Mouse (Mus musculus) MEL (cell line): ENCODE results near the gene Vgll1. TPM values are rescaled to one million over a fixed set of nuclear protein-coding genes. Genes with fewer than 3 reads are reported as not detected.

ENCODE experiments used
- DNase-seq: peaks from one replicate; pipeline ENCODE4 v3.0.0; 2011; ENCODE audit warnings: low read depth, low spot score
- H3K27ac ChIP-seq: 2 replicates; pipeline ENCODE4 v1.5.1; 2012; ENCODE audit warnings: low read depth, mild to moderate bottlenecking, control low read depth, low read length, moderate library complexity; ENCODE audit not compliant: control insufficient read depth
- H3K27me3 ChIP-seq, 2 experiments: fragments of 150-350 bp in 1 of 2; sonication (generic) in 1 of 2; 2 replicates each; pipeline ENCODE4 v1.6.1; 2012; ENCODE audit warnings: low read length in 2 of 2, mild to moderate bottlenecking in 2 of 2, improper control_type of control experiment in 1 of 2, moderate library complexity in 1 of 2; ENCODE audit not compliant: insufficient read depth in 2 of 2, control insufficient read depth in 1 of 2
- H3K36me3 ChIP-seq, 2 experiments: 2 replicates each; pipeline ENCODE4 v1.6.1; 2012 to 2014; ENCODE audit warnings: low read length in 2 of 2, improper control_type of control experiment in 1 of 2, inconsistent platforms in 1 of 2, mild to moderate bottlenecking in 1 of 2; ENCODE audit not compliant: insufficient read depth in 2 of 2, control insufficient read depth in 1 of 2
- H3K4me1 ChIP-seq, 2 experiments: fragments of 150-350 bp in 1 of 2; sonication (generic) in 1 of 2; 2 replicates each; pipeline ENCODE4 v1.6.1; 2012; ENCODE audit warnings: low read length in 2 of 2, improper control_type of control experiment in 1 of 2, mild to moderate bottlenecking in 1 of 2; ENCODE audit not compliant: insufficient read depth in 2 of 2, control insufficient read depth in 1 of 2
- H3K4me3 ChIP-seq, 2 experiments: fragments of 150-350 bp in 1 of 2; sonication (generic) in 1 of 2; 2 replicates each; pipeline ENCODE4 v1.5.1; 2012; ENCODE audit warnings: low read depth in 2 of 2, low read length in 2 of 2, mild to moderate bottlenecking in 2 of 2, moderate library complexity in 2 of 2, control low read depth in 1 of 2, improper control_type of control experiment in 1 of 2; ENCODE audit not compliant: control insufficient read depth in 1 of 2, insufficient read depth in 1 of 2
- H3K79me2 ChIP-seq: 2 replicates; pipeline ENCODE4 v1.6.1; 2012; ENCODE audit warnings: mild to moderate bottlenecking, low read length, moderate library complexity; ENCODE audit not compliant: control insufficient read depth, poor library complexity, insufficient read depth
- H3K9ac ChIP-seq: 2 replicates; pipeline ENCODE4 v1.6.1; 2012; ENCODE audit warnings: low read depth, mild to moderate bottlenecking, control low read depth, low read length, moderate library complexity; ENCODE audit not compliant: control insufficient read depth, poor library complexity, severe bottlenecking
- H3K9me3 ChIP-seq: fragments of 150-350 bp; sonication (generic); replicated peaks from 2 replicates; pipeline ENCODE4 v1.6.1; 2012; ENCODE audit warnings: mild to moderate bottlenecking, low read length, improper control_type of control experiment, moderate library complexity; ENCODE audit not compliant: insufficient read depth
- BHLHE40 ChIP-seq: IDR thresholded peaks from 2 replicates; pipeline ENCODE4 v1.6.1; 2012; ENCODE audit warnings: low read depth, mild to moderate bottlenecking, inconsistent platforms, low read length, improper control_type of control experiment, borderline replicate concordance
- CTCF ChIP-seq, 3 experiments: IDR thresholded peaks in 2 of 3; conservative IDR thresholded peaks in 1 of 3; 2 replicates each; pipeline ENCODE4 v1.5.1; 2011 to 2012; ENCODE audit warnings: low read length in 3 of 3, low read depth in 2 of 3, mild to moderate bottlenecking in 2 of 3, improper control_type of control experiment in 1 of 3, inconsistent platforms in 1 of 3, mixed read lengths in 1 of 3, moderate library complexity in 1 of 3; ENCODE audit not compliant: control insufficient read depth in 1 of 3, insufficient read depth in 1 of 3, poor library complexity in 1 of 3, severe bottlenecking in 1 of 3
- E2F4 ChIP-seq: IDR thresholded peaks from 2 replicates; pipeline ENCODE4 v1.6.1; 2011; ENCODE audit warnings: low read depth, low read length, improper control_type of control experiment, borderline replicate concordance
- ELF1 ChIP-seq: IDR thresholded peaks from 2 replicates; pipeline ENCODE4 v1.6.1; 2014; ENCODE audit warnings: low read depth, mild to moderate bottlenecking, inconsistent platforms, low read length, improper control_type of control experiment, moderate library complexity
- EP300 ChIP-seq, 2 experiments: IDR thresholded peaks; 2 replicates each; pipeline ENCODE4 v1.6.1; 2011; ENCODE audit warnings: improper control_type of control experiment in 2 of 2, low read length in 2 of 2, low read depth in 1 of 2, mild to moderate bottlenecking in 1 of 2
- ETS1 ChIP-seq: IDR thresholded peaks from 2 replicates; pipeline ENCODE4 v1.6.1; 2012; ENCODE audit warnings: low read depth, mild to moderate bottlenecking, inconsistent platforms, low read length, improper control_type of control experiment, moderate library complexity
- GABPA ChIP-seq: IDR thresholded peaks from 2 replicates; pipeline ENCODE4 v1.6.1; 2012; ENCODE audit warnings: low read depth, mild to moderate bottlenecking, inconsistent platforms, low read length, improper control_type of control experiment, moderate library complexity
- GATA1 ChIP-seq: IDR thresholded peaks from 2 replicates; pipeline ENCODE4 v1.6.1; 2011; ENCODE audit warnings: low read depth, low read length, improper control_type of control experiment
- HCFC1 ChIP-seq: IDR thresholded peaks from 2 replicates; pipeline ENCODE4 v1.6.1; 2012; ENCODE audit warnings: low read depth, mild to moderate bottlenecking, inconsistent platforms, low read length, improper control_type of control experiment, moderate library complexity
- JUND ChIP-seq: IDR thresholded peaks from 2 replicates; pipeline ENCODE4 v1.6.1; 2011; ENCODE audit warnings: low read depth, mild to moderate bottlenecking, improper control_type of control experiment, low read length
- KAT2A ChIP-seq: conservative IDR thresholded peaks from 2 replicates; pipeline ENCODE4 v1.6.1; 2012; ENCODE audit warnings: low read depth, low read length, improper control_type of control experiment, inconsistent platforms
- MAFK ChIP-seq: IDR thresholded peaks from 2 replicates; pipeline ENCODE4 v1.6.1; 2011; ENCODE audit warnings: low read depth, mild to moderate bottlenecking, low read length, improper control_type of control experiment, borderline replicate concordance
- MAX ChIP-seq: IDR thresholded peaks from 2 replicates; pipeline ENCODE4 v1.6.1; 2011; ENCODE audit warnings: low read length, improper control_type of control experiment
- MXI1 ChIP-seq: IDR thresholded peaks from 2 replicates; pipeline ENCODE4 v1.6.1; 2011; ENCODE audit warnings: mild to moderate bottlenecking, low read depth, low read length, improper control_type of control experiment
- MYB ChIP-seq: IDR thresholded peaks from 2 replicates; pipeline ENCODE4 v1.6.1; 2011; ENCODE audit warnings: mild to moderate bottlenecking, low read depth, low read length, improper control_type of control experiment
- NRF1 ChIP-seq: IDR thresholded peaks from 2 replicates; pipeline ENCODE4 v1.6.1; 2014; ENCODE audit warnings: low read depth, mild to moderate bottlenecking, inconsistent platforms, low read length, improper control_type of control experiment, moderate library complexity; ENCODE audit not compliant: poor library complexity, insufficient read depth, severe bottlenecking
- POLR2AphosphoS2 ChIP-seq: IDR thresholded peaks from 2 replicates; pipeline ENCODE4 v1.6.1; 2011; ENCODE audit warnings: low read length, improper control_type of control experiment
- RCOR1 ChIP-seq: IDR thresholded peaks from 2 replicates; pipeline ENCODE4 v1.6.1; 2012; ENCODE audit warnings: low read depth, mild to moderate bottlenecking, inconsistent platforms, low read length, improper control_type of control experiment
- TAL1 ChIP-seq: IDR thresholded peaks from 2 replicates; pipeline ENCODE4 v1.6.1; 2012; ENCODE audit warnings: mild to moderate bottlenecking, inconsistent platforms, low read length, moderate library complexity, mixed read lengths
- TBP ChIP-seq: IDR thresholded peaks from 2 replicates; pipeline ENCODE4 v1.8.0; 2011; ENCODE audit warnings: low read depth, low read length, improper control_type of control experiment
- TCF12 ChIP-seq: IDR thresholded peaks from 2 replicates; pipeline ENCODE4 v1.6.1; 2014; ENCODE audit warnings: low read depth, mild to moderate bottlenecking, inconsistent platforms, low read length, improper control_type of control experiment, moderate library complexity
- UBTF ChIP-seq: IDR thresholded peaks from 2 replicates; pipeline ENCODE4 v1.6.1; 2012; ENCODE audit warnings: low read depth, mild to moderate bottlenecking, inconsistent platforms, low read length, improper control_type of control experiment, moderate library complexity, borderline replicate concordance; ENCODE audit not compliant: insufficient read depth
- USF1 ChIP-seq: IDR thresholded peaks from 2 replicates; pipeline ENCODE4 v1.6.1; 2014; ENCODE audit warnings: low read depth, mild to moderate bottlenecking, inconsistent platforms, low read length, improper control_type of control experiment, moderate library complexity
- ZMIZ1 ChIP-seq: IDR thresholded peaks from 2 replicates; pipeline ENCODE4 v1.6.1; 2012; ENCODE audit warnings: low read depth, mild to moderate bottlenecking, inconsistent platforms, low read length, improper control_type of control experiment, moderate library complexity
- ZNF384 ChIP-seq: IDR thresholded peaks from 2 replicates; pipeline ENCODE4 v1.6.1; 2012; ENCODE audit warnings: low read depth, mild to moderate bottlenecking, inconsistent platforms, low read length, improper control_type of control experiment
- polyA plus RNA-seq, 2 experiments: library from polyadenylated mRNA; stranded (reverse) in 1 of 2; unstranded in 1 of 2; fragments of >175 nt in 1 of 2; fragments of >200 nt in 1 of 2; gene quantifications; 2 replicates each; pipeline versions ENCODE4 v1.2.1 to v1.2.4; 2012; ENCODE audit warnings: low replicate concordance in 2 of 2, low read depth in 1 of 2; ENCODE audit not compliant: insufficient read length in 2 of 2, insufficient read depth in 1 of 2, missing spikeins in 1 of 2
- total RNA-seq: library from RNA; depleted of rRNA; stranded (reverse); fragments of 300-350 nt; gene quantifications from 2 replicates; pipeline ENCODE4 v1.2.3, GENCODE M21; 2012

The Vgll1 gene
- total and polyA plus RNA-seq, 3 experiments, result not detected

DNA sequence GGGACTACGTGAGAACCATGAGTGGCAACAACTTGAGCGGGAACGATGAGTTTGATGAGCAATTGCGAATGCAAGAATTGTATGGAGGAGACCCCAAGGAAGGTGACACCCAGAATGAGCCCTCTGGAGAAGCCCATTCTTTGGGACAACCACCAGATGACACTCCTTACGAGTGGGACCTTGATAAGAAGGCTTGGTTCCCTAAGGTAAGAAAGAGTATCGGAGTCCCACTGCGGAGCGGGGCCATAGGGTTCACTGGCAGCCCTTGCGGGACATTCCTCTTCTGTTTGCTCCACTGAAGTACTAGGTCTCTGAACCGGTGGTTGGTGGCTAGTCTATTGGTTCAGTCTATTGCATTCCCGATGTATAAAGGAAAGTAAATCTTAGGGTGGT, 33.9 kb upstream of the Vgll1 start:
- Histone ChIP-seq H3K27ac (peak overlapping the region; percentile 7; the same call in 1 of the 2 replicates), H3K4me3 (peak overlapping the region; percentile 73 to 79), H3K9me3 (no peaks in the 10 kb centered on the region), H3K4me1 (no peaks in the 10 kb centered on the region), H3K36me3 (peaks cover 0 to 2% of the 10 kb centered on the region in 2 experiments; a peak in 1 of 4 replicates), H3K27me3 (no peaks in the 10 kb centered on the region), H3K9ac (peak overlapping the region; percentile 77), H3K79me2 (peaks cover 3% of the 10 kb centered on the region; the same call in 1 of the 2 replicates)
- TF ChIP-seq BHLHE40, result no peak
- no peak for TF ChIP-seq ETS1
- TF ChIP-seq GATA1, result no peak
- TF ChIP-seq ZNF384, result no peak
- TF ChIP-seq POLR2AphosphoS2, result no peak
- no peak for TF ChIP-seq EP300 (IDR thresholded peaks at IDR 0.05; ENCODE audit: low read depth in 1 of 2, low read length in 2 of 2)
- no peak for TF ChIP-seq ELF1
- TF ChIP-seq TAL1, result no peak
- no peak for TF ChIP-seq RCOR1
- no peak for TF ChIP-seq USF1
- TF ChIP-seq HCFC1, result no peak
- TF ChIP-seq E2F4, result no peak
- TF ChIP-seq TBP, result no peak
- DNase-seq, result no peak

DNA sequence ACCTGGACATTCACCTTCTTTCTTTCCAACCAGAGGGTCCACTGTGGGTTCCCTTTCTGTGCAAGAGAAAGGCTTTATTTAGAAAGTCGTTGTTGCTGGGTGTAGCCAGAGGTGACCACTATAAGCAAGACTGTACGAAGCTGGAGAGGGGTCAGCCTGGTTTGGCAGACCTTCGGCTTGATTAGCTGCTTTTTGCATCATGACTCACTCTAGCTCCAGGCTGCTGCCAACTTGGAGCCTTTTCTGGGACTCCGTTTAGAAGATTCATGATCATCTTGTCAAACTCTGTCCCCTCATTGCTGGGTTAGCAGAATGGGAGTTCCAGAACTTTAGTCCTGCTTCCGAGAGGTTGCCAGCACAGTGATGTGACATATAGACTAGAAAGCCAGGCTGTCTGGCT, 6.4 kb upstream of the Vgll1 start:
- no peaks in the 10 kb centered on the region for H3K4me1 ChIP-seq
- H3K36me3 ChIP-seq, result no peaks in the 10 kb centered on the region
- H3K27me3 ChIP-seq, result no peaks in the 10 kb centered on the region
- H3K4me3 ChIP-seq, result no peak overlapping the region
- H3K79me2 ChIP-seq, result no peaks in the 10 kb centered on the region
- TF ChIP-seq UBTF, result no peak
- no peak for TF ChIP-seq TBP
- H3K27ac ChIP-seq, result no peak overlapping the region
- DNase-seq, result no peak
- no peak overlapping the region for H3K9ac ChIP-seq
- H3K9me3 ChIP-seq, result no peaks in the 10 kb centered on the region

DNA sequence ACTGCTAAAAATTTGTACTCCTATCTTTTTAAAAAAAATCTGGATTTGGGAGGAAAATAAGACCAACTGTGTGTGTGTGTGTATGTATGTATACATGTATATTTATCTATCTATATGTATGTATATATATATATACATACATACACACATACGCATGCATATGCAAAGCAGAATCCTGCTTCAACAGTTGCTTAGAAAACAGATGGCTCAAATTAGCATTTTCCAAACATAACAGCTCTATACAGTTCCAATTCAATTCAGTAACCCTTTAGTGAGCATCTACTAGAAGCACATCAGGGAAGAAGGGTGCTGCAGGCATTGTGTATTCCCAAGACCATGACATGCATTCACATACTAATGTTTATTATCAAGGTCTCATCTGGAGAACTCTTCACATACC, 15.5 kb downstream of the Vgll1 start:
- no peaks in the 10 kb centered on the region for H3K9me3 ChIP-seq
- no peak overlapping the region for H3K27ac ChIP-seq
- no peak for DNase-seq
- no peak overlapping the region for H3K9ac ChIP-seq
- no peaks in the 10 kb centered on the region for H3K27me3 ChIP-seq
- no peak overlapping the region for H3K4me3 ChIP-seq
- no peaks in the 10 kb centered on the region for H3K36me3 ChIP-seq
- no peaks in the 10 kb centered on the region for H3K4me1 ChIP-seq
- H3K79me2 ChIP-seq, result no peaks in the 10 kb centered on the region
- TF ChIP-seq MYB (no peak), TCF12 (no peak), ZMIZ1 (no peak), TBP (no peak), MAFK (no peak), EP300 (IDR thresholded peaks at IDR 0.05; ENCODE audit: low read depth in 1 of 2, low read length in 2 of 2) (no peak), ETS1 (no peak), MXI1 (no peak), GABPA (no peak), JUND (no peak), BHLHE40 (no peak), MAX (no peak), CTCF (IDR thresholded peaks at IDR 0.05 in 2 of 3, conservative IDR thresholded peaks at IDR 0.05 in 1 of 3; ENCODE audit: control insufficient read depth in 1 of 3, insufficient read depth in 1 of 3, low read depth in 2 of 3, low read length in 3 of 3, poor library complexity in 1 of 3, severe bottlenecking in 1 of 3) (no peak), TAL1 (no peak), HCFC1 (no peak), NRF1 (no peak), KAT2A (no peak), RCOR1 (no peak)
